Comparison of ENCODE assay signal across 9 mouse cellular contexts in the genomic region with DNA sequence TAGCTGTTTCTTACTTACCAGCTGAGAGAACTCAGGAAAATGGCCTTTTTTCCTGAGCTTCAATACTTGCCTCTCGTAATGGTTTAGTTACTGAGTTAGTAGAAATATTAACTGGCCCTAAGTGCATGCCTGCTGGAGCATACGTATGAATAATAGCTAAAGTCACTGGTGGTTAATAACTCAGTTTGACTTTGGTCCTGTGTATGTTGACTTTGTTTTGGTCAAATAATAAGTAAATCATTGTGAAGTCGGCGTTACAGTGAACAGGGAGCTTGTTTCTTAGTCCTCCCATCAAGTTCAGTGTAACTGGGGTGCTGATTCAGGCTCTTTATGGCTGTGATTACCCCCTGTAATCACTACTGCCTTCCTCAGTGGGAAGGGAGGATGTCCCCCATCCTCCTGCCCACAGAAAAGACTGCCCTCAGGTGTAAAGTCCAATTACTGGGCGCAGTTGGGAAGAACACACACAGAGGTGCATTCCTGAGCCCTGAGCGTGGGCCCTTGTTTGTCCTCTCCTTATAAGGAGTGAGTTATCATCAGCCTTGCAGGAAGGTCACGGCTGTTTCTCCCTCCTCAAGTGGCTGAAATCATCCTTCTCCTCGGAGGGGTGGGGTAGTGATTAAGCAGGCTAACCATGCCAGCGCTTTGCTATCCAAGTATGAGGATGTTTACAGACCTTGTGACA. TPM values are rescaled to one million over a fixed set of nuclear protein-coding genes. Genes with fewer than 3 reads are reported as not detected.
A peak's percentile ranks its signal among the peaks of the same experiment; 100 is the strongest.
DNase-seq lines count a peak whose midpoint lies in the region; ATAC-seq lines count a peak whose summit lies in the region.
"Had no signal": no experiment of that assay in that cellular context is flagged by ENCODE, and none has a peak within 500 bp of the region (broad histone marks: within the 10 kb centered on the region; RNA-seq: fewer than 3 reads in every experiment).

No protein-coding gene starts in this region.

- 39% methylated on average over 9 of the region's 9 CpGs for WGBS in heart, embryonic 15.5 days
- 12% methylated on average over 9 of the region's 9 CpGs for WGBS in large intestine, adult 2 months
- 79% methylated on average over 9 of the region's 9 CpGs for WGBS in forebrain, embryonic 15.5 days

- H3K4me2 ChIP-seq in heart, embryonic 15.5 days = no peak overlapping the region
- H3K4me2 ChIP-seq in forebrain, embryonic 15.5 days (replicated peaks) = no peak overlapping the region
- H3K4me2 ChIP-seq: limb, embryonic 12.5 days had no signal

- H3K36me3 ChIP-seq in heart, embryonic 15.5 days = no peaks in the 10 kb centered on the region
- no peaks in the 10 kb centered on the region for H3K36me3 ChIP-seq in forebrain, embryonic 15.5 days
- H3K36me3 ChIP-seq: limb, embryonic 12.5 days had no signal

- no peak overlapping the region for H3K9ac ChIP-seq in heart, embryonic 15.5 days
- H3K9ac ChIP-seq in forebrain, embryonic 15.5 days (replicated peaks) = no peak overlapping the region
- H3K9ac ChIP-seq: limb, embryonic 12.5 days had no signal

- peaks cover 23% of the 10 kb centered on the region for H3K4me1 ChIP-seq in heart, embryonic 15.5 days (replicated peaks)
- no peaks in the 10 kb centered on the region for H3K4me1 ChIP-seq in forebrain, embryonic 15.5 days

- H3K4me3 ChIP-seq in heart, embryonic 15.5 days = no peak overlapping the region
- no peak overlapping the region for H3K4me3 ChIP-seq in forebrain, embryonic 15.5 days
- H3K4me3 ChIP-seq: limb, embryonic 12.5 days had no signal

- ATAC-seq in heart, embryonic 15.5 days (replicated peaks; ENCODE audit: insufficient number of reproducible peaks, insufficient read depth, low FRiP score, low read depth) = no peak
- no peak for ATAC-seq in forebrain, embryonic 15.5 days (replicated peaks)
- ATAC-seq in monocyte, adult 5-6 weeks (replicated peaks; ENCODE audit: insufficient number of reproducible peaks, low FRiP score, low TSS enrichment, poor library complexity, severe bottlenecking) = no peak

- no peaks in the 10 kb centered on the region for H3K27me3 ChIP-seq in heart, embryonic 15.5 days
- no peaks in the 10 kb centered on the region for H3K27me3 ChIP-seq in forebrain, embryonic 15.5 days
- H3K27me3 ChIP-seq: limb, embryonic 12.5 days had no signal

- no peaks in the 10 kb centered on the region for H3K9me3 ChIP-seq in heart, embryonic 15.5 days (replicated peaks)
- H3K9me3 ChIP-seq in forebrain, embryonic 15.5 days = no peaks in the 10 kb centered on the region
- H3K9me3 ChIP-seq: limb, embryonic 12.5 days had no signal

- DNase-seq in urinary bladder, adult 2 months (ENCODE audit: low spot score) = peak; percentile 20
- DNase-seq in urinary bladder, postnatal 25 days (ENCODE audit: low spot score) = no peak
- peak; percentile 78 for DNase-seq in large intestine, adult 2 months (ENCODE audit: low read depth, low spot score)
- peak; percentile 37 for DNase-seq in testis, postnatal 14 days (ENCODE audit: low spot score)
- DNase-seq in adrenal gland, postnatal 25 days = no peak

- peak overlapping the region; percentile 35 for H3K27ac ChIP-seq in heart, embryonic 15.5 days
- no peak overlapping the region for H3K27ac ChIP-seq in forebrain, embryonic 15.5 days (replicated peaks)
- H3K27ac ChIP-seq: limb, embryonic 12.5 days had no signal

RNA-seq across cellular contexts. Expression of a gene that starts 24.1 kb away (rescaled TPM):
- not detected in 2 replicates for polyA plus RNA-seq in urinary bladder, adult 2 months (2012; rRNA removed)
- polyA plus RNA-seq in heart, embryonic 15.5 days (2015; fragmentation: Nextera tagmentation; extraction: Ambion mirVana) = not detected in 2 replicates
- not detected in 2 replicates for polyA plus RNA-seq in large intestine, adult 2 months (2012; rRNA removed)
- not detected in 2 replicates for polyA plus RNA-seq in forebrain, embryonic 15.5 days (2015; fragmentation: Nextera tagmentation; extraction: Ambion mirVana)
- total RNA-seq in adrenal gland, postnatal 25 days (2021) = not detected in 2 replicates
- total RNA-seq in monocyte, adult 5-6 weeks (2017) = not detected in 3 replicates
- polyA plus RNA-seq: limb, embryonic 12.5 days had no signal

Comparison
In these comparisons a context has a peak if more than half of its experiments do, and no peak if none do; other contexts are left out.
1. DNase-seq: peak in urinary bladder, adult 2 months (single experiment), large intestine, adult 2 months (single experiment) and testis, postnatal 14 days (single experiment); none in urinary bladder, postnatal 25 days (single experiment) and adrenal gland, postnatal 25 days (single experiment).